17 mouse cellular contexts compared by ENCODE assay signal in the genomic region with DNA sequence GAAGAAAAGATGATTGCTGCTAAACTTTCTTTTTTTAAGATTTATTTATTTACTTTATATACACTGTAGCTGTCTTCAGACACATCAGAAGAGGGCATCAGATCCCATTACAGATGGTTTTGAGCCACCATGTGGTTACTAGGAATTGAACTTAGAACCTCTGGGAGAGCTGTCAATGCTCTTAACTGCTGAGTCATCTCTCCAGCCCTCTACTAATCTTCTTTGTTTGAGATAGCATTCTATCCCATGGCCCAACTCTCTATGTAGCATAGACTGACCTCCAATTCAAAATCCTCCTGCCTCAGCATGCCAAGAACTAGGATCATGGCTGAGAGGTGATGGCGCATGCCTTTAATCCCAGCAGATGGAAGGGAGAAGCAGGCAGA. TPM values are rescaled to one million over a fixed set of nuclear protein-coding genes. Genes with fewer than 3 reads are reported as not detected.
A peak's percentile ranks its signal among the peaks of the same experiment; 100 is the strongest.
DNase-seq lines count a peak whose midpoint lies in the region; ATAC-seq and TF ChIP-seq lines count a peak whose summit lies in the region.
"Had no signal": no experiment of that assay in that cellular context is flagged by ENCODE, and none has a peak within 500 bp of the region (broad histone marks: within the 10 kb centered on the region; RNA-seq: fewer than 3 reads in every experiment).

No protein-coding gene starts in this region.

- dilution Hi-C loops in CH12.LX (cut with MboI; ENCODE audit: extremely low pct_ligation_motif_present, extremely low pct_unique_long_range_greater_than_20kb, low sequenced_read_pairs), result no loop called here

- TF ChIP-seq RAD21 in CH12.LX (IDR thresholded peaks at IDR 0.05; ENCODE audit: low read depth, low read length), result no peak

- H3K4me1 ChIP-seq in liver, embryonic 13.5 days (replicated peaks), result peaks cover 81% of the 10 kb centered on the region
- H3K4me1 ChIP-seq in liver, embryonic 11.5 days (replicated peaks; ENCODE audit: control insufficient read depth, insufficient read depth, low read length), result peaks cover 28% of the 10 kb centered on the region
- peaks cover 41 to 81% of the 10 kb centered on the region in 2 experiments for H3K4me1 ChIP-seq in CH12.LX (ENCODE audit: control insufficient read depth in 1 of 2, insufficient read depth in 2 of 2)
- H3K4me1 ChIP-seq in liver, embryonic 15.5 days (replicated peaks), result peaks cover 80% of the 10 kb centered on the region
- peaks cover 30% of the 10 kb centered on the region for H3K4me1 ChIP-seq in kidney, adult 2 months (ENCODE audit: control insufficient read depth, insufficient read depth, low read length)

- H3K27me3 ChIP-seq in liver, embryonic 13.5 days, result no peaks in the 10 kb centered on the region
- H3K27me3 ChIP-seq in liver, embryonic 11.5 days (replicated peaks; ENCODE audit: control insufficient read depth, insufficient read depth, low read length), result no peaks in the 10 kb centered on the region
- no peaks in the 10 kb centered on the region for H3K27me3 ChIP-seq in CH12.LX (replicated peaks)
- H3K27me3 ChIP-seq in liver, embryonic 15.5 days, result no peaks in the 10 kb centered on the region
- no peaks in the 10 kb centered on the region for H3K27me3 ChIP-seq in kidney, adult 2 months (replicated peaks; ENCODE audit: control insufficient read depth, insufficient read depth, low read length)
- H3K27me3 ChIP-seq: embryonic facial prominence, embryonic 12.5 days; forebrain, embryonic 15.5 days; heart, embryonic 12.5 days had no signal

- H3K79me2 ChIP-seq in CH12.LX (replicated peaks; ENCODE audit: control insufficient read depth, extremely low read depth, insufficient read depth, poor library complexity, severe bottlenecking), result peaks cover 66% of the 10 kb centered on the region

- H3K9ac ChIP-seq in liver, embryonic 13.5 days, result peak overlapping the region; percentile 61
- no peak overlapping the region for H3K9ac ChIP-seq in liver, embryonic 11.5 days (ENCODE audit: low read depth, low read length)
- 0 out of 2 replicates have a peak overlapping the region, but pooled peaks have one; percentile 44 for H3K9ac ChIP-seq in CH12.LX (ENCODE audit: insufficient read depth, low read depth)
- H3K9ac ChIP-seq in liver, embryonic 15.5 days, result no peak overlapping the region
- H3K9ac ChIP-seq: embryonic facial prominence, embryonic 12.5 days; forebrain, embryonic 15.5 days; hindbrain, embryonic 14.5 days had no signal

- ATAC-seq in liver, embryonic 13.5 days (ENCODE audit: low read depth), result peak; percentile 39
- no peak; the same call in 1 of the 2 replicates for ATAC-seq in liver, embryonic 11.5 days (replicated peaks; ENCODE audit: low FRiP score)
- ATAC-seq in liver, embryonic 15.5 days (ENCODE audit: insufficient read depth), result no peak
- ATAC-seq: forebrain, embryonic 15.5 days had no signal

- no peak for TF ChIP-seq EP300 in CH12.LX (IDR thresholded peaks at IDR 0.05; ENCODE audit: low read length)

- 97% methylated on average over 1 of the region's 1 CpGs for WGBS in liver, embryonic 13.5 days (ENCODE audit: insufficient replicate concordance)
- WGBS in liver, embryonic 11.5 days, result 96% methylated on average over 1 of the region's 1 CpGs
- WGBS in liver, embryonic 15.5 days (ENCODE audit: insufficient replicate concordance), result 84% methylated on average over 1 of the region's 1 CpGs
- 94% methylated on average over 1 of the region's 1 CpGs for WGBS in kidney, adult 2 months

- H3K9me3 ChIP-seq in liver, embryonic 13.5 days (replicated peaks), result no peaks in the 10 kb centered on the region
- H3K9me3 ChIP-seq in liver, embryonic 11.5 days (ENCODE audit: control insufficient read depth, low read length), result no peaks in the 10 kb centered on the region
- no peaks in the 10 kb centered on the region for H3K9me3 ChIP-seq in CH12.LX (replicated peaks; ENCODE audit: low read length)
- H3K9me3 ChIP-seq in liver, embryonic 15.5 days (replicated peaks), result no peaks in the 10 kb centered on the region
- H3K9me3 ChIP-seq: embryonic facial prominence, embryonic 12.5 days; forebrain, embryonic 15.5 days; heart, embryonic 12.5 days; hindbrain, embryonic 10.5 days had no signal

- H3K36me3 ChIP-seq in liver, embryonic 13.5 days, result peaks cover 67% of the 10 kb centered on the region
- peaks cover 3% of the 10 kb centered on the region; the same call in 1 of the 2 replicates for H3K36me3 ChIP-seq in liver, embryonic 11.5 days (ENCODE audit: control insufficient read depth, insufficient read depth, low read length)
- peaks cover 13 to 62% of the 10 kb centered on the region in 2 experiments for H3K36me3 ChIP-seq in CH12.LX (replicated peaks in 1 of 2; ENCODE audit: control insufficient read depth in 1 of 2, insufficient read depth in 1 of 2, low read length in 1 of 2)
- H3K36me3 ChIP-seq in liver, embryonic 15.5 days (replicated peaks), result peaks cover 39% of the 10 kb centered on the region
- H3K36me3 ChIP-seq in kidney, adult 2 months (ENCODE audit: control insufficient read depth, insufficient read depth, low read length), result no peaks in the 10 kb centered on the region

- H3K4me3 ChIP-seq in liver, embryonic 13.5 days (replicated peaks), result no peak overlapping the region
- no peak overlapping the region for H3K4me3 ChIP-seq in liver, embryonic 11.5 days (ENCODE audit: low read depth, low read length)
- no peak overlapping the region for H3K4me3 ChIP-seq in CH12.LX (replicated peaks in 1 of 3; ENCODE audit: low read depth in 2 of 3, low read length in 2 of 3, poor library complexity in 1 of 3)
- no peak overlapping the region for H3K4me3 ChIP-seq in liver, embryonic 15.5 days (replicated peaks)
- H3K4me3 ChIP-seq in kidney, adult 2 months (ENCODE audit: insufficient read depth, low read depth, low read length), result no peak overlapping the region
- H3K4me3 ChIP-seq: embryonic facial prominence, embryonic 12.5 days; forebrain, embryonic 15.5 days; heart, embryonic 12.5 days; hindbrain, embryonic 10.5 days had no signal

- in situ Hi-C loops in CH12.LX (cut with MboI; ENCODE audit: low pct_ligation_motif_present, low pct_unique_long_range_greater_than_20kb, low sequenced_read_pairs), result no loop called here

- no peak for TF ChIP-seq CTCF in CH12.LX (conservative IDR thresholded peaks at IDR 0.05 in 1 of 2, IDR thresholded peaks at IDR 0.05 in 1 of 2; ENCODE audit: low read depth in 2 of 2, low read length in 2 of 2)
- no peak for TF ChIP-seq CTCF in kidney, adult 2 months (conservative IDR thresholded peaks at IDR 0.05; ENCODE audit: insufficient read depth, insufficient read length, low read depth, low read length)

- peak overlapping the region; percentile 78 for H3K27ac ChIP-seq in liver, embryonic 13.5 days
- H3K27ac ChIP-seq in liver, embryonic 11.5 days (ENCODE audit: low read depth, low read length), result no peak overlapping the region; the same call in 1 of the 2 replicates
- H3K27ac ChIP-seq in CH12.LX (ENCODE audit: insufficient read depth, low read depth), result peak overlapping the region; percentile 77
- peak overlapping the region; percentile 53 for H3K27ac ChIP-seq in liver, embryonic 15.5 days (replicated peaks)
- no peak overlapping the region for H3K27ac ChIP-seq in kidney, adult 2 months (ENCODE audit: insufficient read depth, low read depth, low read length)
- H3K27ac ChIP-seq: embryonic facial prominence, embryonic 12.5 days; forebrain, embryonic 15.5 days; hindbrain, embryonic 10.5 days; hindbrain, embryonic 14.5 days had no signal

- DNase-seq in liver, embryonic 13.5 days, result no peak
- DNase-seq in liver, embryonic 11.5 days (ENCODE audit: low spot score), result no peak
- DNase-seq in 3T3-L1 (ENCODE audit: low read depth, low spot score) (peak; percentile 45), CH12.LX (ENCODE audit: extremely low read depth) (no peak)
- DNase-seq in frontal cortex, adult 2 months (ENCODE audit: extremely low spot score in 1 of 2, low spot score in 1 of 2), result no peak
- DNase-seq in kidney, adult 2 months, result no peak
- DNase-seq: adrenal gland, postnatal 10 days; cerebellum, adult 11-12 months; cerebellum, adult 9-10 months; cerebellum, postnatal 25 days; gastrocnemius, postnatal 14 days had no signal

- H3K4me2 ChIP-seq in liver, embryonic 13.5 days, result no peak overlapping the region
- H3K4me2 ChIP-seq in liver, embryonic 11.5 days, result no peak overlapping the region
- H3K4me2 ChIP-seq in CH12.LX (ENCODE audit: insufficient read depth, low read depth, poor library complexity, severe bottlenecking), result 0 out of 2 replicates have a peak overlapping the region, but pooled peaks have one; percentile 6
- H3K4me2 ChIP-seq in liver, embryonic 15.5 days, result no peak overlapping the region
- H3K4me2 ChIP-seq: embryonic facial prominence, embryonic 12.5 days; forebrain, embryonic 15.5 days; heart, embryonic 12.5 days; hindbrain, embryonic 14.5 days had no signal

- TF ChIP-seq POLR2A in CH12.LX (IDR thresholded peaks at IDR 0.05; ENCODE audit: low read depth, low read length), result no peak
- TF ChIP-seq POLR2A in kidney, adult 2 months (IDR thresholded peaks at IDR 0.05; ENCODE audit: low read depth, low read length), result no peak

TF ChIP-seq in CH12.LX, 34 proteins besides CTCF, POLR2A, EP300 and RAD21:
- TF ChIP-seq UBTF (IDR thresholded peaks at IDR 0.05; ENCODE audit: low read depth, low read length) (no peak), MAFK (IDR thresholded peaks at IDR 0.05; ENCODE audit: insufficient replicate concordance, low read length) (peak; percentile 65; the same call in 1 of the 2 replicates)

RNA-seq across cellular contexts. Expression of a gene that starts 6.7 kb away (rescaled TPM):
- polyA plus RNA-seq in liver, embryonic 13.5 days (2015; fragmentation: Nextera tagmentation; extraction: Ambion mirVana), result 13.4 and 15.5 TPM in 2 replicates
- 27.4 and 30.2 TPM in 2 replicates for polyA plus RNA-seq in liver, embryonic 11.5 days (2014; fragmentation: Nextera tagmentation; extraction: Ambion mirVana)
- total RNA-seq in CH12.LX (2012; rRNA removed) (17.0 and 21.5 TPM in 2 replicates), CH12.LX (2014; rRNA removed) (13.1 and 13.9 TPM in 2 replicates)
- 30.3 and 35.9 TPM in 2 replicates for polyA plus RNA-seq in CH12.LX (2012; ENCODE audit: insufficient read length, low read depth)
- polyA plus RNA-seq in liver, embryonic 15.5 days (2015; fragmentation: Nextera tagmentation; extraction: Ambion mirVana), result 14.3 and 15.0 TPM in 2 replicates
- 49.0 and 50.3 TPM in 2 replicates for polyA plus RNA-seq in frontal cortex, adult 2 months (2012; rRNA removed)
- 85.8 and 87.3 TPM in 2 replicates for polyA plus RNA-seq in kidney, adult 2 months (2012; rRNA removed)

Comparison
In these comparisons a context has a peak if more than half of its experiments do, and no peak if none do; other contexts are left out.
1. H3K27ac ChIP-seq: peak in liver, embryonic 13.5 days (single experiment), CH12.LX (single experiment) and liver, embryonic 15.5 days (single experiment); none in liver, embryonic 11.5 days (single experiment) and kidney, adult 2 months (single experiment).
2. H3K9ac ChIP-seq: peak in liver, embryonic 13.5 days (single experiment) and CH12.LX (single experiment); none in liver, embryonic 11.5 days (single experiment) and liver, embryonic 15.5 days (single experiment).